Mouse (Mus musculus) kidney, embryonic 16.5 days (tissue): ENCODE data around the gene 1700008O03Rik. TPM values are rescaled to one million over a fixed set of nuclear protein-coding genes. Genes with fewer than 3 reads are reported as not detected.
A peak's percentile ranks its signal among the peaks of the same experiment; 100 is the strongest.

ENCODE experiments used
- ATAC-seq: fragments of 200-750 bp; cut with Nextera tagmentation; 2 replicates; pipeline ENCODE4 v1.8.0; 2017; ENCODE audit warnings: moderate TSS enrichment; ENCODE audit not compliant: low FRiP score, low TSS enrichment
- H3K27ac ChIP-seq: fragments of 300-500 bp; sonication (generic); 2 replicates; pipeline ENCODE4 v1.5.1; 2014; ENCODE audit warnings: low read length
- H3K27me3 ChIP-seq: fragments of 300-500 bp; sonication (generic); 2 replicates; pipeline ENCODE4 v1.6.1; 2014; ENCODE audit warnings: low read length, control low read depth, mixed read lengths; ENCODE audit not compliant: insufficient read depth
- H3K36me3 ChIP-seq: fragments of 300-500 bp; sonication (generic); 2 replicates; pipeline ENCODE4 v1.6.1; 2014; ENCODE audit warnings: low read length, control low read depth, mixed read lengths; ENCODE audit not compliant: insufficient read depth
- H3K4me1 ChIP-seq: fragments of 300-500 bp; sonication (generic); 2 replicates; pipeline ENCODE4 v1.6.1; 2014; ENCODE audit warnings: low read length, control low read depth, mixed read lengths; ENCODE audit not compliant: insufficient read depth
- H3K4me2 ChIP-seq: fragments of 300-500 bp; sonication (generic); replicated peaks from 2 replicates; pipeline ENCODE4 v1.6.1; 2014; ENCODE audit warnings: low read depth, low read length
- H3K4me3 ChIP-seq: fragments of 300-500 bp; sonication (generic); 2 replicates; pipeline ENCODE4 v1.5.1; 2014; ENCODE audit warnings: mild to moderate bottlenecking, low read length
- H3K9ac ChIP-seq: fragments of 300-500 bp; sonication (generic); replicated peaks from 2 replicates; pipeline ENCODE4 v1.6.1; 2014; ENCODE audit warnings: low read length
- H3K9me3 ChIP-seq: fragments of 300-500 bp; sonication (generic); 2 replicates; pipeline ENCODE4 v1.6.1; 2016; ENCODE audit warnings: low read length, control low read depth
- WGBS: fragments of 180-500 bp; shearing (Covaris S2); extraction: QIAGEN DNeasy Blood & Tissue Kit; methylation state at CpG from one replicate; pipeline ENCODE4 v1.1.7; 2014; 5-methylcytosine and 5-hydroxymethylcytosine counted together
- polyA plus RNA-seq: library from polyadenylated mRNA; unstranded; fragments of >200 nt; fragmentation: Nextera tagmentation; extraction: Ambion mirVana; gene quantifications from 2 replicates; pipeline ENCODE4 v1.2.1, GENCODE M21; 2015

Gene 1700008O03Rik
- polyA plus RNA-seq, 1 experiment from 2014 or later: 1.1 TPM

- peak; percentile 72 for ATAC-seq
- H3K9me3 ChIP-seq: no peaks in the 10 kb centered on the region; the same call in 1 of the 2 replicates
- H3K36me3 ChIP-seq: no peaks in the 10 kb centered on the region
- H3K4me2 ChIP-seq: peak overlapping the region; percentile 83
- peak overlapping the region; percentile 46; the same call in 1 of the 2 replicates for H3K27ac ChIP-seq
- peak overlapping the region; percentile 67 for H3K9ac ChIP-seq
- H3K27me3 ChIP-seq: peaks cover 63% of the 10 kb centered on the region
- H3K4me3 ChIP-seq: peak overlapping the region; percentile 59
- H3K4me1 ChIP-seq: peaks cover 37% of the 10 kb centered on the region
- under 1% methylated on average over 54 of the region's 54 CpGs for WGBS
Observed at GRCm38 (mm10) chr7:44359908-44360672, 25.5 kb downstream of the 1700008O03Rik start.

GRCm38 (mm10) chr7:44358886-44359654, 26.6 kb downstream of the 1700008O03Rik start:
- H3K9ac ChIP-seq: peak overlapping the region; percentile 67
- peaks cover 37% of the 10 kb centered on the region for H3K4me1 ChIP-seq
- ATAC-seq: peak; percentile 5; the same call in 1 of the 2 replicates
- H3K27me3 ChIP-seq: peaks cover 74% of the 10 kb centered on the region
- no peaks in the 10 kb centered on the region; the same call in 1 of the 2 replicates for H3K9me3 ChIP-seq
- H3K27ac ChIP-seq: peak overlapping the region; percentile 29; the same call in 1 of the 2 replicates
- WGBS: 9% methylated on average over 15 of the region's 26 CpGs
- no peaks in the 10 kb centered on the region for H3K36me3 ChIP-seq
- peak overlapping the region; percentile 83 for H3K4me2 ChIP-seq
- H3K4me3 ChIP-seq: peak overlapping the region; percentile 59

DNA sequence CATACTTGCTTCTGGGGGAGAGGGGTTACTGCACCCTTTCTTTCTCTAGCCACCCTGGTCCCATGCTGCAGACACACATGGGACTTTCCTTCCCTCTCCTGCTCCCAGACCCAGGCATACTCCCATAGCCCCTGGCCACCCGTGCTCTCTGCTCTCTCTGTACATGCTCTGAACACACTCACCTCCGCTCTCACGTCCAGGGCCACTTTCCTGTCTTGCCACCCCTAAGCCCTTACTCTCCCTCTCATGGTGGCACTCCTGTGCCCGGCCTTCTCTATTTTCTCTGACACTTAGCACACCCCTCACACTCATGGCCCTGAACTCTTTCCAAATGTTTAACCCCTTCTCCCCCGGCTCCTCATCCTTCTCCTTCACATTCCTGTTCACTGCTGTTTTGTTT, 27.6 kb downstream of the 1700008O03Rik start:
- Histone ChIP-seq H3K9me3 (no peaks in the 10 kb centered on the region; the same call in 1 of the 2 replicates), H3K9ac (no peak overlapping the region), H3K27ac (no peak overlapping the region), H3K36me3 (no peaks in the 10 kb centered on the region), H3K4me3 (no peak overlapping the region), H3K27me3 (peaks cover 84% of the 10 kb centered on the region), H3K4me2 (0 out of 2 replicates have a peak overlapping the region, but pooled peaks have one; percentile 15), H3K4me1 (peaks cover 40% of the 10 kb centered on the region)
- ATAC-seq: no peak
- WGBS: 14% methylated on average over 5 of the region's 5 CpGs

GRCm38 (mm10) chr7:44357531-44357930, 28.1 kb downstream of the 1700008O03Rik start:
- Histone ChIP-seq H3K9me3 (no peaks in the 10 kb centered on the region; the same call in 1 of the 2 replicates), H3K4me2 (peak overlapping the region; percentile 39), H3K36me3 (no peaks in the 10 kb centered on the region), H3K9ac (no peak overlapping the region), H3K4me3 (peak overlapping the region; percentile 36), H3K27me3 (peaks cover 89% of the 10 kb centered on the region), H3K27ac (no peak overlapping the region), H3K4me1 (peaks cover 45% of the 10 kb centered on the region)
- no peak for ATAC-seq
- WGBS: 17% methylated on average over 10 of the region's 10 CpGs

DNA sequence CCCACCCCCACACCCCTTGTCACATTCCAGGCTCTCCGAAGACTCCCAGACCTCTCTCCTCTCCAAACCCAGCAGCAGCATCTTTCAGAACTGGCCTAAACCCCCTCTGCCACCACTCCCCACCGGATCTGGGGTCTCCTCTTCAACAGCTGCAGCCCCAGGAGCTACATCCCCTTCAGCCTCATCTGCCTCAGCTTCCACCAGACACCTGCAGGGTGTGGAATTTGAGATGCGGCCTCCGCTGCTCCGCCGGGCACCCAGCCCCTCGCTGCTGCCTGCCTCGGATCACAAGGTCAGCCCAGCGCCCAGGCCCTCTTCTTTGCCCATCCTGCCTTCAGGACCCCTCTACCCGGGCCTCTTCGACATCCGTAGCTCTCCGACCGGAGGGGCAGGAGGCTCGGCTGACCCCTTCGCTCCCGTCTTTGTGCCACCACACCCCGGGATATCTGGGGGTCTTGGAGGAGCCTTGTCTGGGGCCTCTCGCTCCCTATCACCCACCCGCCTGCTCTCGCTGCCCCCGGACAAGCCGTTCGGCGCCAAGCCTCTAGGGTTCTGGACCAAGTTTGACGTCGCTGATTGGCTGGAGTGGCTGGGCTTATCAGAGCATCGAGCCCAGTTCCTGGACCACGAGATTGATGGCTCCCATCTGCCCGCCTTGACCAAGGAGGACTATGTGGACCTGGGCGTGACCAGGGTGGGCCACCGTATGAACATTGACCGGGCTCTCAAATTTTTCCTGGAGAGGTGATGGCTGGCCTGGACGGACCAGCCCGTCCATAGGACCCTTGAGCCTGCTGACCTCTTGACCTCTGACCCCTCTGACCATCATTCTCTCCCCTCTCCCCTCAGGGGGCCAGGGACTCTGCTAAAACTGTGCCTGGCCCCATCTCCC, 28.8 kb downstream of the 1700008O03Rik start:
- Histone ChIP-seq H3K27me3 (peaks cover 91% of the 10 kb centered on the region), H3K27ac (no peak overlapping the region), H3K4me3 (peak overlapping the region; percentile 36), H3K9me3 (no peaks in the 10 kb centered on the region; the same call in 1 of the 2 replicates), H3K4me2 (peak overlapping the region; percentile 39), H3K9ac (peak overlapping the region; percentile 48), H3K4me1 (peaks cover 45% of the 10 kb centered on the region), H3K36me3 (no peaks in the 10 kb centered on the region)
- ATAC-seq: no peak
- 2% methylated on average over 35 of the region's 35 CpGs for WGBS

GRCm38 (mm10) chr7:44355411-44355810, 30.2 kb downstream of the 1700008O03Rik start:
- no peak for ATAC-seq
- Histone ChIP-seq H3K27me3 (peaks cover 93% of the 10 kb centered on the region), H3K27ac (no peak overlapping the region), H3K4me3 (no peak overlapping the region), H3K9me3 (no peaks in the 10 kb centered on the region; the same call in 1 of the 2 replicates), H3K36me3 (no peaks in the 10 kb centered on the region), H3K4me2 (no peak overlapping the region), H3K4me1 (peaks cover 49% of the 10 kb centered on the region), H3K9ac (no peak overlapping the region)
- 80% methylated on average over 6 of the region's 6 CpGs for WGBS

DNA sequence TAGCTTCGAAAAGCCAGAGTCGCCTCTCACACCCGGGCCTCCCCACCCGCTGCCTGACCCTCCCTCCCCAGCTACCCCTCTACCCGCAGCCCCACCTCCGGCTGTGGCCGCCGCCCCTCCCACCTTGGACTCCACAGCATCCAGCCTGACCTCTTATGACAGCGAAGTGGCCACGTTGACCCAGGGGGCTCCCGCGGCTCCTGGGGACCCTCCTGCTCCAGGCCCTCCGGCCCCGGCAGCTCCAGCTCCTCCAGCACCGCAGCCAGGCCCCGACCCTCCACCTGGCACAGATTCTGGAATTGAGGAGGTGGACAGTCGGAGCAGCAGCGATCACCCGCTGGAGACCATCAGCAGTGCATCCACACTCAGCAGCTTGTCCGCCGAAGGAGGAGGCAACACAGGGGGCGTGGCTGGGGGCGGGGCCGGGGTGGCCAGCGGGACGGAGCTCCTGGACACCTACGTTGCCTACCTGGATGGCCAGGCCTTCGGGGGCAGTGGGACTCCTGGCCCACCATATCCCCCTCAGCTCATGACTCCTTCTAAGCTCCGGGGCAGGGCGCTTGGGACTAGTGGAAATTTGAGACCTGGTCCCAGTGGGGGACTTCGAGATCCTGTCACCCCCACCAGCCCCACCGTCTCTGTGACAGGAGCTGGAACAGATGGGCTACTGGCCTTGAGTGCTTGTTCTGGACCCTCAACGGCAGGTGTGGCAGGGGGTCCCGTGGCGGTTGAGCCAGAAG, 31.8 kb downstream of the 1700008O03Rik start:
- Histone ChIP-seq H3K36me3 (no peaks in the 10 kb centered on the region), H3K4me3 (peak overlapping the region; percentile 19), H3K27ac (no peak overlapping the region), H3K27me3 (peaks cover 92% of the 10 kb centered on the region), H3K9ac (no peak overlapping the region), H3K4me2 (peak overlapping the region; percentile 41), H3K4me1 (peaks cover 40% of the 10 kb centered on the region), H3K9me3 (no peaks in the 10 kb centered on the region; the same call in 1 of the 2 replicates)
- 0 out of 2 replicates have a peak, but pooled peaks have one; percentile 2 for ATAC-seq
- WGBS: 2% methylated on average over 35 of the region's 35 CpGs

DNA sequence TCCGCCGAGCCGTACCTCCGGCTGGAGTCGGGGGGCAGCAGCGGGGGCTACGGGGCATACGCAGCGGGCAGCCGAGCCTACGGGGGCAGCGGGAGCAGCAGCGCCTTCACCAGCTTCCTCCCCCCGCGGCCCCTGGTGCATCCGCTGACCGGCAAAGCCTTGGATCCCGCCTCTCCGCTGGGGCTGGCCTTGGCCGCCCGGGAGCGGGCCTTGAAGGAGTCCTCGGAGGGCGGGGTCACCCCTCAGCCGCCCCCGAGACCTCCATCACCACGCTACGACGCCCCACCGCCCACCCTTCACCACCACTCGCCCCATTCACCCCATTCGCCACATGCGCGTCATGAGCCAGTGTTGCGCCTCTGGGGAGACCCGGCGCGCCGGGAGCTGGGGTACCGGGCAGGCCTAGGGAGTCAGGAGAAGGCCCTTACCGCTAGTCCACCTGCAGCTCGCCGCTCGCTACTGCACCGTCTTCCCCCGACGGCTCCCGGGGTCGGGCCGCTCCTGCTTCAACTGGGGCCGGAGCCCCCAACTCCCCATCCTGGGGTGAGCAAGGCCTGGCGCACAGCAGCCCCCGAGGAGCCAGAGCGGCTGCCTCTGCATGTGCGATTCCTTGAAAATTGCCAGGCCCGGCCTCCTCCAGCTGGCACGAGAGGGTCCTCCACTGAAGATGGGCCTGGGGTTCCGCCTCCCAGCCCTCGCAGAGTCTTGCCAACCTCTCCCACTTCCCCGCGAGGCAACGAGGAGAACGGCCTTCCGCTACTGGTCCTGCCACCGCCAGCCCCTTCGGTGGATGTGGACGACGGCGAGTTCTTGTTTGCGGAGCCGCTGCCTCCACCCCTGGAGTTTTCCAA, 32.6 kb downstream of the 1700008O03Rik start:
- H3K27ac ChIP-seq: no peak overlapping the region
- no peak for ATAC-seq
- H3K4me3 ChIP-seq: peak overlapping the region; percentile 19
- H3K9ac ChIP-seq: no peak overlapping the region
- H3K4me2 ChIP-seq: peak overlapping the region; percentile 41
- peaks cover 87% of the 10 kb centered on the region for H3K27me3 ChIP-seq
- no peaks in the 10 kb centered on the region for H3K36me3 ChIP-seq
- WGBS: 3% methylated on average over 56 of the region's 71 CpGs
- H3K9me3 ChIP-seq: no peaks in the 10 kb centered on the region; the same call in 1 of the 2 replicates
- H3K4me1 ChIP-seq: peaks cover 38% of the 10 kb centered on the region
